In genomic region chr10:3394671-3395288, GRCm38 (mm10) we compare ENCODE assay signal across 10 mouse cellular contexts. TPM values are rescaled to one million over a fixed set of nuclear protein-coding genes. Genes with fewer than 3 reads are reported as not detected.
A peak's percentile ranks its signal among the peaks of the same experiment; 100 is the strongest.
DNase-seq lines count a peak whose midpoint lies in the region; ATAC-seq and TF ChIP-seq lines count a peak whose summit lies in the region.
"Had no signal": no experiment of that assay in that cellular context is flagged by ENCODE, and none has a peak within 500 bp of the region (broad histone marks: within the 10 kb centered on the region; RNA-seq: fewer than 3 reads in every experiment).

No protein-coding gene starts in this region.

- no peak overlapping the region for H3K9ac ChIP-seq in midbrain, embryonic 15.5 days
- H3K9ac ChIP-seq in midbrain, embryonic 13.5 days (replicated peaks): no peak overlapping the region
- no peak overlapping the region for H3K9ac ChIP-seq in heart, embryonic 13.5 days
- no peak overlapping the region for H3K9ac ChIP-seq in midbrain, postnatal 0 days (replicated peaks; ENCODE audit: low read length, poor library complexity, severe bottlenecking)
- H3K9ac ChIP-seq: intestine, embryonic 15.5 days; limb, embryonic 12.5 days had no signal

- peak overlapping the region; percentile 82 for H3K27ac ChIP-seq in gastrocnemius, adult 2 months
- no peak overlapping the region for H3K27ac ChIP-seq in midbrain, embryonic 15.5 days
- no peak overlapping the region for H3K27ac ChIP-seq in midbrain, embryonic 13.5 days
- peak overlapping the region; percentile 86 for H3K27ac ChIP-seq in heart, embryonic 13.5 days (replicated peaks)
- peak overlapping the region; percentile 13; the same call in 1 of the 2 replicates for H3K27ac ChIP-seq in midbrain, postnatal 0 days (ENCODE audit: low read depth, low read length)
- H3K27ac ChIP-seq: intestine, embryonic 15.5 days; limb, embryonic 12.5 days had no signal

- 0 out of 2 replicates have a peak, but pooled peaks have one; percentile 9 for ATAC-seq in midbrain, embryonic 15.5 days (replicated peaks)
- ATAC-seq in midbrain, embryonic 13.5 days: no peak
- ATAC-seq in heart, embryonic 13.5 days (ENCODE audit: extremely low read depth, insufficient number of reproducible peaks, low FRiP score, low TSS enrichment): peak; percentile 25; the same call in 1 of the 2 replicates
- peak; percentile 14; the same call in 1 of the 2 replicates for ATAC-seq in midbrain, postnatal 0 days (ENCODE audit: low FRiP score)
- ATAC-seq: intestine, embryonic 15.5 days had no signal

- H3K9me3 ChIP-seq in midbrain, embryonic 15.5 days: no peaks in the 10 kb centered on the region
- H3K9me3 ChIP-seq in midbrain, embryonic 13.5 days: no peaks in the 10 kb centered on the region
- H3K9me3 ChIP-seq in heart, embryonic 13.5 days: no peaks in the 10 kb centered on the region
- no peaks in the 10 kb centered on the region for H3K9me3 ChIP-seq in midbrain, postnatal 0 days (ENCODE audit: low read length)
- H3K9me3 ChIP-seq: intestine, embryonic 15.5 days; limb, embryonic 12.5 days had no signal

- TF ChIP-seq CTCF in gastrocnemius, adult 2 months (IDR thresholded peaks at IDR 0.05): no peak
- no peak for TF ChIP-seq CTCF in midbrain, postnatal 0 days (IDR thresholded peaks at IDR 0.05)

- no peak overlapping the region for H3K4me2 ChIP-seq in midbrain, embryonic 15.5 days
- H3K4me2 ChIP-seq in midbrain, embryonic 13.5 days (replicated peaks): no peak overlapping the region
- peak overlapping the region; percentile 45 for H3K4me2 ChIP-seq in heart, embryonic 13.5 days
- H3K4me2 ChIP-seq in midbrain, postnatal 0 days (ENCODE audit: low read depth, low read length, poor library complexity, severe bottlenecking): no peak overlapping the region
- H3K4me2 ChIP-seq: intestine, embryonic 15.5 days; limb, embryonic 12.5 days had no signal

- H3K27me3 ChIP-seq in midbrain, embryonic 15.5 days (replicated peaks): no peaks in the 10 kb centered on the region
- H3K27me3 ChIP-seq in midbrain, embryonic 13.5 days: no peaks in the 10 kb centered on the region
- H3K27me3 ChIP-seq in heart, embryonic 13.5 days (replicated peaks): no peaks in the 10 kb centered on the region
- no peaks in the 10 kb centered on the region for H3K27me3 ChIP-seq in midbrain, postnatal 0 days (ENCODE audit: insufficient read depth, low read length)
- H3K27me3 ChIP-seq: intestine, embryonic 15.5 days; limb, embryonic 12.5 days had no signal

- no peaks in the 10 kb centered on the region for H3K36me3 ChIP-seq in midbrain, embryonic 15.5 days (replicated peaks)
- no peaks in the 10 kb centered on the region for H3K36me3 ChIP-seq in midbrain, embryonic 13.5 days
- no peaks in the 10 kb centered on the region for H3K36me3 ChIP-seq in heart, embryonic 13.5 days
- no peaks in the 10 kb centered on the region for H3K36me3 ChIP-seq in midbrain, postnatal 0 days (ENCODE audit: insufficient read depth, low read length)
- H3K36me3 ChIP-seq: intestine, embryonic 15.5 days; limb, embryonic 12.5 days had no signal

- intact Hi-C loops in gastrocnemius, adult 2 months (cut with DNase I): loop anchor here (1.0 kb wide), 1 partner anchor 14 kb away; no protein-coding TSS in a partner anchor

- H3K4me1 ChIP-seq in midbrain, embryonic 15.5 days: no peaks in the 10 kb centered on the region
- no peaks in the 10 kb centered on the region for H3K4me1 ChIP-seq in midbrain, embryonic 13.5 days (replicated peaks)
- peaks cover 83% of the 10 kb centered on the region for H3K4me1 ChIP-seq in heart, embryonic 13.5 days
- peaks cover 3% of the 10 kb centered on the region; the same call in 1 of the 2 replicates for H3K4me1 ChIP-seq in midbrain, postnatal 0 days (ENCODE audit: insufficient read depth, low read length)
- H3K4me1 ChIP-seq: intestine, embryonic 15.5 days; limb, embryonic 12.5 days had no signal

- H3K4me3 ChIP-seq in gastrocnemius, adult 2 months: no peak overlapping the region; the same call in 1 of the 2 replicates
- no peak overlapping the region for H3K4me3 ChIP-seq in midbrain, embryonic 15.5 days
- H3K4me3 ChIP-seq in midbrain, embryonic 13.5 days (replicated peaks): no peak overlapping the region
- H3K4me3 ChIP-seq in heart, embryonic 13.5 days: no peak overlapping the region
- no peak overlapping the region for H3K4me3 ChIP-seq in midbrain, postnatal 0 days (ENCODE audit: low read depth, low read length)
- H3K4me3 ChIP-seq: intestine, embryonic 15.5 days; limb, embryonic 12.5 days had no signal

- 64% methylated on average over 4 of the region's 4 CpGs for WGBS in midbrain, embryonic 15.5 days
- WGBS in midbrain, embryonic 13.5 days: 79% methylated on average over 4 of the region's 4 CpGs
- 18% methylated on average over 4 of the region's 4 CpGs for WGBS in heart, embryonic 13.5 days
- WGBS in midbrain, postnatal 0 days: 62% methylated on average over 4 of the region's 4 CpGs

- no peak for DNase-seq in gastrocnemius, adult 2 months
- DNase-seq in gastrocnemius, adult 18-20 months (ENCODE audit: low spot score): no peak
- DNase-seq in midbrain, postnatal 0 days (ENCODE audit: low spot score): peak; percentile 53
- DNase-seq in spleen, postnatal 14 days (ENCODE audit: low spot score in 2 of 2): no peak
- no peak for DNase-seq in testis, postnatal 14 days (ENCODE audit: low spot score)

RNA-seq across cellular contexts. Expression of gene Ppp1r14c, which starts 28.9 kb away (rescaled TPM):
- total RNA-seq in gastrocnemius, adult 2 months (2021): 10 to 100 TPM; 78.5 to 82.6 TPM
- 10 to 100 TPM; 70.8 to 86.7 TPM for total RNA-seq in gastrocnemius, adult 18-20 months (2021)
- 44.7 and 46.6 TPM in 2 replicates for polyA plus RNA-seq in midbrain, embryonic 15.5 days (2015; fragmentation: Nextera tagmentation; extraction: Ambion mirVana)
- 18.2 and 22.3 TPM in 2 replicates for polyA plus RNA-seq in midbrain, embryonic 13.5 days (2015; fragmentation: Nextera tagmentation; extraction: Ambion mirVana)
- polyA plus RNA-seq in heart, embryonic 13.5 days (2015; fragmentation: Nextera tagmentation; extraction: Ambion mirVana): 189 and 199 TPM in 2 replicates
- 62.1 and 66.5 TPM in 2 replicates for total RNA-seq in midbrain, postnatal 0 days (2014; rRNA removed)
- 70.3 and 72.1 TPM in 2 replicates for polyA plus RNA-seq in midbrain, postnatal 0 days (2015; fragmentation: Nextera tagmentation; extraction: Ambion mirVana)

Comparison
In these comparisons a context has a peak if more than half of its experiments do, and no peak if none do; other contexts are left out.
1. H3K27ac ChIP-seq: peak in gastrocnemius, adult 2 months (single experiment), heart, embryonic 13.5 days (single experiment) and midbrain, postnatal 0 days (single experiment); none in midbrain, embryonic 15.5 days (single experiment) and midbrain, embryonic 13.5 days (single experiment).